Mouse (Mus musculus) liver, adult (tissue): ENCODE data around the gene Ptdss2.

Experiments used
- GATA4 ChIP-seq: IDR thresholded peaks from 2 replicates; pipeline ENCODE4 v1.6.1; 2014; ENCODE audit warnings: mild to moderate bottlenecking, low read length; ENCODE audit not compliant: insufficient replicate concordance

The Ptdss2 gene

GRCm38 (mm10) chr7:141188733-141189132 lies 66.6 kb downstream of the Ptdss2 start:
- TF ChIP-seq GATA4: no peak

GRCm38 (mm10) chr7:141190220-141190619 lies 68.0 kb downstream of the Ptdss2 start:
- TF ChIP-seq GATA4: no peak

- no peak for TF ChIP-seq GATA4
These were observed 68.9 kb downstream of the Ptdss2 start for GRCm38 (mm10) chr7:141191036-141191435.

GRCm38 (mm10) chr7:141191796-141192685 lies 69.9 kb downstream of the Ptdss2 start:
- TF ChIP-seq GATA4: no peak

- no peak for TF ChIP-seq GATA4
These were observed 70.7 kb downstream of the Ptdss2 start for GRCm38 (mm10) chr7:141192776-141193347.

GRCm38 (mm10) chr7:141193348-141193856 lies 71.2 kb downstream of the Ptdss2 start:
- TF ChIP-seq GATA4: no peak

GRCm38 (mm10) chr7:141193948-141194347 lies 71.8 kb downstream of the Ptdss2 start, which contains the start of the genes Hras and Lrrc56:
Gene Hras, minus strand, starts transcription at chr7:141194005.
Gene Lrrc56, plus strand, starts transcription at chr7:141194157.
- TF ChIP-seq GATA4: no peak

- TF ChIP-seq GATA4: no peak
These were observed 72.2 kb downstream of the Ptdss2 start for GRCm38 (mm10) chr7:141194409-141194808.

- TF ChIP-seq GATA4: no peak
These were observed 72.6 kb downstream of the Ptdss2 start for GRCm38 (mm10) chr7:141194830-141195229.

- no peak for TF ChIP-seq GATA4
These were observed 73.6 kb downstream of the Ptdss2 start for GRCm38 (mm10) chr7:141195754-141196153.

GRCm38 (mm10) chr7:141196619-141197282 lies 74.6 kb downstream of the Ptdss2 start:
- TF ChIP-seq GATA4: no peak

GRCm38 (mm10) chr7:141198121-141198520 lies 75.9 kb downstream of the Ptdss2 start:
- TF ChIP-seq GATA4: no peak

- no peak for TF ChIP-seq GATA4
These were observed 82.4 kb downstream of the Ptdss2 start for GRCm38 (mm10) chr7:141204546-141204945.

- TF ChIP-seq GATA4: no peak
These were observed 83.3 kb downstream of the Ptdss2 start for GRCm38 (mm10) chr7:141205504-141205903.

- no peak for TF ChIP-seq GATA4
These were observed 84.2 kb downstream of the Ptdss2 start for GRCm38 (mm10) chr7:141206182-141206937.
